Mouse (Mus musculus) spleen, adult 2 months (tissue): ENCODE data around the gene Ccdc153. TPM values are rescaled to one million over a fixed set of nuclear protein-coding genes. Genes with fewer than 3 reads are reported as not detected.

ENCODE experiments used
- DNase-seq, 2 experiments: peaks; one replicate each; pipeline versions ENCODE4 v3.0.0 to v3.0.0-alpha.2; 2012 to 2021; ENCODE audit warnings: low spot score in 2 of 2, low read depth in 1 of 2
- H3K27ac ChIP-seq: fragments of 200-500 bp; 2 replicates; pipeline ENCODE4 v1.5.1; 2012; ENCODE audit warnings: low read length, inconsistent platforms; ENCODE audit not compliant: insufficient read depth
- H3K27me3 ChIP-seq: fragments of 200-500 bp; 2 replicates; pipeline ENCODE4 v1.6.1; 2012; ENCODE audit warnings: mild to moderate bottlenecking, moderate library complexity, low read length, inconsistent platforms; ENCODE audit not compliant: control insufficient read depth, insufficient read depth
- H3K36me3 ChIP-seq: fragments of 200-500 bp; 2 replicates; pipeline ENCODE4 v1.6.1; 2012; ENCODE audit warnings: mild to moderate bottlenecking, low read length, inconsistent platforms; ENCODE audit not compliant: control insufficient read depth, insufficient read depth
- H3K4me1 ChIP-seq: fragments of 200-500 bp; 2 replicates; pipeline ENCODE4 v1.6.1; 2011; ENCODE audit warnings: inconsistent platforms; ENCODE audit not compliant: control insufficient read depth, insufficient read depth, insufficient read length
- H3K4me3 ChIP-seq: fragments of 200-500 bp; 2 replicates; pipeline ENCODE4 v1.5.1; 2011; ENCODE audit warnings: mild to moderate bottlenecking, inconsistent platforms; ENCODE audit not compliant: insufficient read depth, insufficient read length; ENCODE audit errors: extremely low read depth
- CTCF ChIP-seq: fragments of 200-500 bp; IDR thresholded peaks from 2 replicates; pipeline ENCODE4 v1.5.1; 2011; ENCODE audit warnings: mild to moderate bottlenecking, inconsistent platforms; ENCODE audit not compliant: insufficient read depth, insufficient read length, insufficient replicate concordance; ENCODE audit errors: extremely low read depth
- POLR2A ChIP-seq: fragments of 200-500 bp; IDR thresholded peaks from 2 replicates; pipeline ENCODE4 v1.6.1; 2011; ENCODE audit warnings: low read depth, low read length, inconsistent platforms
- WGBS: fragments of 180-500 bp; shearing (Covaris S2); methylation state at CpG from one replicate; pipeline ENCODE4 v1.1.7; 2018; 5-methylcytosine and 5-hydroxymethylcytosine counted together
- polyA plus RNA-seq: library from polyadenylated mRNA; depleted of rRNA; stranded (reverse); fragments of >200 nt; gene quantifications from 2 replicates; pipeline ENCODE4 v1.2.3, GENCODE M21; 2012

Ccdc153 gene
- polyA plus RNA-seq, 1 experiment = not detected

- Histone ChIP-seq H3K36me3 (peaks cover 19% of the 10 kb centered on the region), H3K4me3 (no peak overlapping the region), H3K27me3 (no peaks in the 10 kb centered on the region), H3K27ac (no peak overlapping the region), H3K4me1 (peaks cover 13% of the 10 kb centered on the region)
- DNase-seq = no peak
- TF ChIP-seq POLR2A (no peak), CTCF (no peak)
Measured at GRCm38 (mm10) chr9:44199580-44199979, 40.9 kb upstream of the Ccdc153 start.

- 42% methylated on average over 3 of the region's 3 CpGs for WGBS
- DNase-seq = no peak
- peaks cover 19% of the 10 kb centered on the region for H3K36me3 ChIP-seq
- TF ChIP-seq POLR2A = no peak
- no peak for TF ChIP-seq CTCF
- H3K4me1 ChIP-seq = peaks cover 8% of the 10 kb centered on the region
- H3K4me3 ChIP-seq = no peak overlapping the region
- no peak overlapping the region for H3K27ac ChIP-seq
- H3K27me3 ChIP-seq = no peaks in the 10 kb centered on the region
Measured at GRCm38 (mm10) chr9:44200458-44200857, 40.0 kb upstream of the Ccdc153 start.

- no peaks in the 10 kb centered on the region for H3K4me1 ChIP-seq
- WGBS = 92% methylated on average over 2 of the region's 2 CpGs
Measured at GRCm38 (mm10) chr9:44207840-44208239, 32.6 kb upstream of the Ccdc153 start.

GRCm38 (mm10) chr9:44209416-44209815, 31.1 kb upstream of the Ccdc153 start:
- Histone ChIP-seq H3K27me3 (no peaks in the 10 kb centered on the region), H3K4me3 (no peak overlapping the region), H3K36me3 (no peaks in the 10 kb centered on the region; the same call in 1 of the 2 replicates), H3K27ac (no peak overlapping the region), H3K4me1 (peaks cover 2% of the 10 kb centered on the region; the same call in 1 of the 2 replicates)
- DNase-seq = no peak
- TF ChIP-seq POLR2A (no peak), CTCF (no peak)
- WGBS = 89% methylated on average over 4 of the region's 4 CpGs

More at GRCm38 (mm10) chr9:44207840-44208239, 32.6 kb upstream of the Ccdc153 start:
- Histone ChIP-seq H3K27me3 (no peaks in the 10 kb centered on the region), H3K4me3 (no peak overlapping the region), H3K36me3 (no peaks in the 10 kb centered on the region; the same call in 1 of the 2 replicates), H3K27ac (no peak overlapping the region)
- DNase-seq = no peak
- TF ChIP-seq CTCF (no peak), POLR2A (no peak)

GRCm38 (mm10) chr9:44212406-44212805, 28.1 kb upstream of the Ccdc153 start:
- Histone ChIP-seq H3K4me1 (peaks cover 2% of the 10 kb centered on the region; the same call in 1 of the 2 replicates), H3K27me3 (no peaks in the 10 kb centered on the region), H3K4me3 (no peak overlapping the region), H3K36me3 (no peaks in the 10 kb centered on the region), H3K27ac (no peak overlapping the region)
- TF ChIP-seq CTCF (no peak), POLR2A (no peak)
- DNase-seq = no peak
- WGBS = 93% methylated on average over 4 of the region's 4 CpGs

- TF ChIP-seq POLR2A (no peak), CTCF (no peak)
- DNase-seq = peak in 1 of 2 experiments; percentile 6
- no peaks in the 10 kb centered on the region for H3K27me3 ChIP-seq
- H3K4me3 ChIP-seq = no peak overlapping the region; the same call in 1 of the 2 replicates
- no peaks in the 10 kb centered on the region for H3K36me3 ChIP-seq
- H3K4me1 ChIP-seq = peaks cover 2% of the 10 kb centered on the region; the same call in 1 of the 2 replicates
- H3K27ac ChIP-seq = peak overlapping the region; percentile 43; the same call in 1 of the 2 replicates
- WGBS = 25% methylated on average over 14 of the region's 14 CpGs
Measured at GRCm38 (mm10) chr9:44213538-44213937, 26.9 kb upstream of the Ccdc153 start.

- no peak for DNase-seq
- peaks cover 3% of the 10 kb centered on the region; the same call in 1 of the 2 replicates for H3K4me1 ChIP-seq
- 41% methylated on average over 6 of the region's 6 CpGs for WGBS
Measured at GRCm38 (mm10) chr9:44225993-44226392, 14.5 kb upstream of the Ccdc153 start.

More at GRCm38 (mm10) chr9:44225993-44226392, 14.5 kb upstream of the Ccdc153 start:
- Histone ChIP-seq H3K4me3 (no peak overlapping the region), H3K27ac (no peak overlapping the region), H3K27me3 (no peaks in the 10 kb centered on the region), H3K36me3 (no peaks in the 10 kb centered on the region; the same call in 1 of the 2 replicates)
- TF ChIP-seq CTCF = no peak
- no peak for TF ChIP-seq POLR2A
